Mouse (Mus musculus) kidney, adult 2 months (tissue): Measurements from ENCODE around the gene Gm18596.
"Not testable (repeated sequence)": the region's sequence is repeated elsewhere in the genome, so short reads cannot be mapped to it uniquely, and the experiment has no call there.

Source experiments
- CTCF ChIP-seq: fragments of 200-500 bp; conservative IDR thresholded peaks from 2 replicates; pipeline ENCODE4 v1.5.1; 2011; ENCODE audit warnings: low read depth, mild to moderate bottlenecking, control low read depth, low read length, moderate library complexity, mixed read lengths; ENCODE audit not compliant: insufficient read depth, insufficient read length
- POLR2A ChIP-seq: fragments of 200-500 bp; IDR thresholded peaks from one replicate; pipeline ENCODE4 v1.6.1; 2011; ENCODE audit warnings: low read depth, low read length, control low read depth

- not testable (repeated sequence) for TF ChIP-seq CTCF, POLR2A
Measured at GRCm38 (mm10) chr10:77776844-77777243, 34.4 kb upstream of the Gm18596 start, which contains the start of gene Gm7138.
